Mouse (Mus musculus) urinary bladder, adult 18-20 months (tissue): ENCODE measurements around the gene Gngt1.

Source experiments
- DNase-seq, 2 experiments: peaks; one replicate each; pipeline ENCODE4 v3.0.0; 2022; ENCODE audit warnings: low spot score in 2 of 2, mixed read lengths in 2 of 2

Gngt1 gene

GRCm38 (mm10) chr6:3993492-3993891 lies at the start of gene Gngt1:
Gene Gngt1 (plus strand): TSS chr6:3993792.
- DNase-seq, result no peak

GRCm38 (mm10) chr6:3954969-3955368 lies 38.6 kb upstream of the Gngt1 start:
- DNase-seq, result no peak

GRCm38 (mm10) chr6:3967676-3968626 lies 25.6 kb upstream of the Gngt1 start:
- peak; percentile 5 to 7 for DNase-seq

DNA sequence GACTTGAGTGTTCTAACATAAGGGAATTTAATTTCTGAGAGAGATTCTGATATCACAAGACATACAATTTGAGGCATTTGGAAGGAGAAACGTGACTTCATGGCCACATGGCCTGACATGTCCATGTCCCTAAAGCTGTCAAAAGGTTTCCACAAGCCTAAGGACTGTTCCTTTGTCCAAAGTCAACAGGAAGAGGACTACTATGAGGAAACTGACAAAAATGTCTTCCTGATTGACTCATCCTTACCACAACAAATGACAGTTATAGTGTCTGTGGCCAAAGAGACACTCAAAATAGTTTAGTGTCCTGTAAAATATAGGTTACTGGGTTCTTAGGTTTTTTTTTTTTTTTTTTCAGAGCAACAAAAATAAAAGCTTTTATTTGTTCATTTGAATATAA lies 19.9 kb upstream of the Gngt1 start:
- DNase-seq, result no peak

DNA sequence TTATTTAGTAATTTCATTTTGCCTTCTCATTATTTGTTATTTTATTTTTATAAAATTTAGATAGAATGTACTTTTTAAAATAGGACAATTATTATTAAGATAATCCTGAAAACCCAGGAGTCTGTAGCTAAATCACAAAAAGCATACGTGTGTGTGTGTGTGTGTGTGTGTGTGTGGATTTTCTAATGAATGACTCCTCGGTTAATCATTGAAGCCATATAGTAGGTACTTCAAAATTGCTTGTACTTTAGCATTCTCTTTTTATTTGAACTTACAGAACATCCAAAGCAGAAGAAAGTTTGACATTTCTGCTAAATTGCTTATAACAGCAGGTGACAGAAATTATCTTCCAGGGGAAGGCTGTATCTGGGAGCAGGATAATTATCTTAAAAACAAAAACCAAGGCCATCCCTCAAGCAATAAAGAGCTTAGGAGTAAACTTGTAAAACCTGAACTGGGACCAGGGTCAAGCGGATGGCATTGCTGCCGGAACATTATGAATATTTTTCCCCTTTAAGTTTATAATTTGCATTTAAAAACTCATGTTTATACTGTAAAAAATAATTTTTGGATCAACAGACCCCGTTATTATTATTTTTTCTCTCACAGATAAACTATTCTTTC lies 10.8 kb upstream of the Gngt1 start:
- no peak for DNase-seq

- no peak for DNase-seq
Measured at GRCm38 (mm10) chr6:3988750-3989149, 4.8 kb upstream of the Gngt1 start, which contains the start of gene Tfpi2. Gene Tfpi2 (minus strand): TSS chr6:3988919.

DNA sequence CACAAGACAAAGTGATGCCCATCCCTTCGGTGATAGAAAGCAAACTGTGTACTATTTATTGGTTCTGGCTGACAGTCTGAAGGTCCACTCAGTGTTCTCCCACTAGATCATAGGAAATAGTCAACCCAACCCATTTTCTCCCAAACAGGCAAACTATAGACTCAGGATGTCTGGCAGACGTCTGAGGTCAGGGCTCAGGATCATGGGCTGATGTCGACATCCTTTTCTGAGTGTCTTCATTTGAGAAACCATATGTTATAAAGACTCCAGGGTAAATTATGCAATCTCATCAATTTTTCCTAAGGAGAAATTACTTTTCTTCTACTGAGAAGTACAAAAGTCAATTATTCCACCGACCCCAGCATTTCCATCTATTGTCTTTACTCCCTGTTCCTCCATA lies 4.5 kb downstream of the Gngt1 start:
- no peak for DNase-seq

- no peak for DNase-seq
Measured at GRCm38 (mm10) chr6:3999296-3999695, 5.7 kb downstream of the Gngt1 start.

GRCm38 (mm10) chr6:4000716-4001115 lies 7.1 kb downstream of the Gngt1 start:
- no peak for DNase-seq

GRCm38 (mm10) chr6:4003445-4003844 lies 9.9 kb downstream of the Gngt1 start:
- no peak for DNase-seq

GRCm38 (mm10) chr6:4003890-4004306 lies 10.3 kb downstream of the Gngt1 start, which contains the start of gene Gng11:
Gene Gng11 (plus strand): TSS chr6:4003904.
- DNase-seq, result peak; percentile 63 to 69

DNA sequence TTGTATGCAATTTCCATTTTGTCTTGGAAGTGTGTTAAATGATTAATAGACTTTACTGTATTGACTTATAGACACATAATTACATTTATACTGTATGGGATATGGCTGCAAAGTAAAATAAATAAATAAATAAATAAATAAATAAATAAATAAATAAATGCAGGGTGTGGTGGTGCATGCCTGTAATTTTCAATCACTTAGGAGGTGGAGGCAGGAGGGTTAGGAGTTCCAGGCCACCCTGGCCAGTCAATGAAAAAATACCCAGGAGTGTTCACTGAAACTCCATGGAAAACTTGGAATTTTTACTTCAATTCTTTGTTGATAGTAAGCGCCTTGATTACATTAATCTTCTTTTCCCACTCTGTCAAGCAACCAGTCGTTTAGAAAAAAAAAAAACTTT lies 11.2 kb downstream of the Gngt1 start:
- DNase-seq, result no peak

DNA sequence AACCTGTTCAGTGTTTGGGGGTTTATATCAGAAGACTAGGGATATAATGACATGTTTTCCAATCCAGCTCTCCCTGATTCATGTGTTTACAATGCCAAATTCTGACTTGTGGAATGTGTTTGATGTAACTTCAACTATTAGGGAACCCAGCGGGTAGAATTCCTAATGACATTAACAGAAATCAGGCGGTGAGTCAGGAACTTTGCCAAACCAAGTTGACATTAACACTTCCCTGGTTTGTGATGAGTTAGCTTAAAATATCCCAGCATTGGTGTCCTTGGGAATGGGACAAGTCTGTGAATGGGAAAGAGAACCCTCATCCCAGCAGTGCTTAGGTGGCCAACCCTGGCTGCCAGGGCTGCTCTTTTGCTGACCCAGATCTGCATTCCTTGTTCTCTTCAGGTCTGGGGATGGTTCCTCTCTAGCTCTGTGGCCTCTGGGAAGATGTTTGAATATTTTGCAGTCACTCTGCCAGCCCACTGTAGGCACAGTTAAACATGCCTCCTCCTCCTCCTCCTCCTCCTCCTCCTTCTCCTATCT lies 15.0 kb downstream of the Gngt1 start:
- no peak for DNase-seq

DNA sequence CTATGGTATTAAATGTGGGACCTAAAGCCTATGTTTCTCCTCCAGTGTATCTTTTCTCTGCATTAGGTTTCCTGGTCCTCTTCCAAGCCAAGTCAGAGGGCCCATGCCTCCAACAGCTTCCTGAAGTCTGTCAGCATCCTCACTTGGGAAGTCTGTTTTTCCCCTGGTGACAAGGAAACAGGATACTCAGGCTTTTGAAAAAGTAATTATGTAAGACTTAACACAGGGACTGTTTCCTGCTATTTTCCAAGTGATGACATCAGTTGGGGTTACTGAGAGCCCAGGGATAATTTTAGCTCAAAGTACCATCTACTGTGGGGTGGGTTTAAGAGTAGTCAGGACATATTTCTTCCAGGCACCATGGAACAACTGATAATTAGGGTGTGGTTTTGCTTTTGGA lies 16.0 kb downstream of the Gngt1 start:
- no peak for DNase-seq

DNA sequence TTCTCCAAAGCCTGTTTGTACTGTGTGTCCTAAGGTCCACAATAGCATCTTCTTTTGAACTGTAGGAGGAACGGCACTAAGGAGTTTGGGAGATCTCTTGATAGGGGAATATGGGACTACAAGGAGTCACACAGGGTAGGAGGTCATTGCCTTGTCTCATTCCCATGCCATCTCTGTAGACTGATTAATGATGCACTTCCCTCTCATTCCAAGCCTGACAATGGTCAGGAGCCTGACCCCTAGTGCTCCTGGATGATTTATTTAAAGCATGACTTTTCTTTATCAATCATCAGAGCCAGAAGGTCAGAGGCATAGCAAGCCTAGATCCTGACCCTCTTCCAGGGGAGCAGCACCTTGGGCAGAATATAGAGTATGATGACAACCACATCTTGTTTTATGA lies 29.1 kb downstream of the Gngt1 start:
- DNase-seq, result no peak

DNA sequence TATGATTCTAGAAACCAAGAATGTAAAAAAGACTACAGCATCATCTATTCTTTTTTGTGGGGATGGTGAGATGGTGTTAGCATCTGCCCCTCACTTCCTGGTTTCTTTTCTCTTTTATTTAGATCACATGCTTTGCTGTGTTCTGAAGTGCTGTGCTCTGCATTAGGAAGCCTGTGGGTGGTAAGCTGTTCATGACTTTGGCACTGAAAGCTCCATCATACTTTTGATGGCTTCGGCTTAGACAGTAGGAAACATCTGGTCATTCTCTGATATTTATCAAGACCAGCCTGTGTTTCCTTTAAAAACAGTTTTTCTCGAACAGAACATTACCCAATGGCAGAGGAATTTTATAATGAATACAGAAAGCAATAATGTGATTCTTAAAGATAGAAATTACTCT lies 32.8 kb downstream of the Gngt1 start:
- DNase-seq, result no peak

- no peak for DNase-seq
Measured at GRCm38 (mm10) chr6:4030956-4031355, 37.4 kb downstream of the Gngt1 start.

- DNase-seq, result no peak
Measured at GRCm38 (mm10) chr6:4041821-4042220, 48.2 kb downstream of the Gngt1 start.
